Mouse (Mus musculus): ENCODE measurements at regions not wholly inside any gene's neighbourhood (a gene's known extent, or its start where the extent isn't known, plus 50 kb on each side); places are given as distances from the start of the nearest gene placed in this dataset.

DNA sequence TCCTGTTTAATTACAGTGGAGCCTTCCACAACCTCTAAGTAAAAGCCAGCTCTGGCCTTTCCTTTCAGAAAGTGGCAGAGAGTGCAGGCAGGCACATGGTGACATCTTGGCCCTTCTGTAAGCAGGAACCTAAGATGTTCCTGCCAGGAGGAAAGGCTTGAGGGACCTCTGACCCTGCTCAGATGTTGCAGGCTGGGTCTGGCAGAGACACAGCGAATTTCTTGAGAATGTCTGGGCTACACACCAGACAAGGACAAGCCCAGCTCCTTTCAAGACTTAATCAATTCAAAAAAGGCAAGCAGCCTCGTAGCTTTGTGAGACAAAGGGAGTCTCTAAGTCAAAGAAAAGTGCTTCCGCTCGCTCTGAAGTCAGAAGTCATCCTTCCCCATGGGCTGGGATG is 79.2 kb upstream of the 4930583I09Rik start:
- DNase-seq = no peak

DNA sequence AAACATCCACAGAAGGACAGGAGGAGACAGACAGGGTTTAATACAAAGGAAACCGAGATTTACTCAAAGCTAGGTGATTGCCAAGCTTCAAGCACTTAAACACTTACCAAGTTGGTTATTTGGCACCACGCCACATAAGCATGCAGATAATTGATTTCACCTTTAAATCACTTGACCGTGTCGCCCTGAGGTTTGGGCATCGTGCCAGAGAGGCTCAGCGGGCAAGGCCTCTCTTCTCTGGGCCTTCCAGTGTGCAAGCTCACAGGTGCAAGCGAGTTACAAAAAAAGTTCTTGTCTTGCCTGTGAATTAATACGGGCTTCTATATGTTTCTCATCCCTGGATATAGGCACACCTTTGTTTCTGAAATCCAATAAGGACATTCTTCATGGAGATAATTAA is 78.4 kb upstream of the 4930583I09Rik start:
- peak; percentile 81 for DNase-seq

DNA sequence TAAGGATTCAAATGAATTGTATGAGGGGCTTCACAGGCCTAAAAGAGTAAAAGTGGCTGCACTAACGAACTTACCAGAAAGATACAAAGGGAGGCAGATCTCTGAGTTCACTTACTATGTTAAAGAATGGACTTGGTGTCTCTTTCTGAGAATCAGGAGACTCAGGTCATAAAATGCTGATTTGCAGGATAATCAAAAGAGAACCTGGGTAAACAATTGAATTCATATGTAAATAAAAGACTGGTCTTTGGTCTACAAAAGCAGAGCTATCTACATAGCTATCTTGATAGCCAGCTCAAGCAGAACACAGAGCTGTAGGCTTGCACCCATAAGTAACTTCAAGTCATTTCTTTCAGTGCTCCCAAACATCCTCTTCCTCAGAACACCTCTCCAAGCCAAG is 72.8 kb upstream of the 4930583I09Rik start:
- DNase-seq = no peak

GRCm38 (mm10) chr17:64901721-64902623 is 66.1 kb upstream of the 4930583I09Rik start:
- DNase-seq = no peak

DNA sequence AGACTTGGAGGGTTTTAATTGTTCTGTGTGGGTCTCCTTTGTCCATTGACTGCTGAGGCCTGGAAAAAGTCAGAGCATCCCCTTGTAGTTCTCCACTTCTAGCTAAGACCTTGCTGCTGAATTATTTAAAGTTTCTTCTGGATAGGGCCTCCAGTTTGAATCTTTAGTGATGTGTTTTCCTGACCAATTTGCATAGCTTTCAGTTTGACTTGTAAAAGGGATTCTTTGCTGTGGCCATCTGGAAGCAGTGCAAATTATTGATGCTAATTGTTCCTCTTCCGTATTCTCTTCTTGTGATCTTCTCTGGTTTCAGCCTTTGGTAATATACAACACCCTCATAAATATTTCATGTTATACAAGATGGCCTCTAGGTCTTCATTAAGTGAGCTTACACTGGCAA is 61.6 kb upstream of the 4930583I09Rik start:
- no peak for DNase-seq

GRCm38 (mm10) chr17:64895886-64896285 is 60.0 kb upstream of the 4930583I09Rik start:
- DNase-seq = no peak

DNA sequence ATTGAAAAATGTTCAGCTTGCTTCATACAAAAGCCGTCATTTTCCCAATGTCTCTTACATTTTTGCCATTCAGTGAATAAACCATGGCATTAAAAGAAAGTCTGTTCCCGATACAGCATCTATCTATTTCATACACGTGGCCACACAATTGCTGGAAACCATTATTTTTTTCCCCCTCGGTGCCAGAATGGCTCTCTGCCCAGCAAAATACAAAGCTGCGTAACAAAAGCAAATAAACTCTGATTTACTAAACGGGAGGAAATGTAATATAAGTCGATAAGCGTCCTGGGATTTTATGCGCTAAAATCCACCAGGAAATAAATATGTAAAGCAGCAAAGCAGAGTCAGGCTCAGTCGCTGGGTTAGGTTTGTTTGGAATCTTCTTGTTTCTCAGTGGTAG is 59.6 kb upstream of the 4930583I09Rik start:
- DNase-seq = no peak

DNA sequence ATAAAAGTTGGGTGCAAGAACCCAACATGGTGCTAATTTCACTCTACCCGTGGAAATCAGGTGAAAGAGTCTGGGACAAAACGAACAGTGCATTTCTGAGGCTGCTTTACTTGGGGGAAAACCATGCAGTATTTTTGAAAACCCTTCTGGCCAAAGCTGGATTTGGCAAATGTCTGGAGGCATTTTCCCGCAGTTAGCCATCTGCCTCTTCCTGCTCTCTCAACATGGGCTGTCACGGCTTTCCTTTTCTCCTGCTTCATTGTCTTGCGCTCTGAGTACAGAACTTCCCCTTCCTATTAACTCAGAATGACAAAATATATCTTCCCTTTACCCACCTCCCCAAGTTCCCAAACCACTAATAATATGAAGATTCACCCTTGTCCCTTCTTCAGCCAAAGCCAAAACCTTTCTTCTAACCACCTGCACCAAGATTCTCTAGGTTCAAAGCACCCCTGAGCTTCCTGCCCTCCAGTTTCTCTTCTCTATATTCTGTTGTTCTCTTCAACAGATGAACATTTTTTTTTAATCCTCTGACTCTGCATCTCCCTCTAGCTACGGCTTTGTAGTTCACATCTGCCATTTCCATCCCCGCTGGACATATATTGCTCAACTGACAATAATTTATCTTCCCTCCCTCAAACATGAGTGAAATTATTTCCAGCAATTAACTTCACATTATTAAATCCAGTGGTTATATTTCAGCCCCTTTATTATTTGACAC is 57.5 kb upstream of the 4930583I09Rik start:
- DNase-seq = no peak
